Mouse (Mus musculus) midbrain, embryonic 15.5 days (tissue): ENCODE measurements at regions not wholly inside any gene's neighbourhood (a gene's known extent, or its start where the extent isn't known, plus 50 kb on each side); places are given as distances from the start of the nearest gene placed in this dataset.

Experiments used
- ATAC-seq: fragments of 200-750 bp; cut with Nextera tagmentation; replicated peaks from 2 replicates; pipeline ENCODE4 v1.8.0; 2017; ENCODE audit warnings: moderate TSS enrichment
- H3K27ac ChIP-seq: fragments of 300-500 bp; sonication (generic); 2 replicates; pipeline ENCODE4 v1.5.1; 2015; ENCODE audit warnings: mild to moderate bottlenecking, inconsistent platforms
- H3K27me3 ChIP-seq: fragments of 300-500 bp; sonication (generic); replicated peaks from 2 replicates; pipeline ENCODE4 v1.6.1; 2015; ENCODE audit warnings: inconsistent platforms
- H3K36me3 ChIP-seq: fragments of 300-500 bp; sonication (generic); replicated peaks from 2 replicates; pipeline ENCODE4 v1.6.1; 2015; ENCODE audit warnings: inconsistent platforms
- H3K4me1 ChIP-seq: fragments of 300-500 bp; sonication (generic); 2 replicates; pipeline ENCODE4 v1.6.1; 2015; ENCODE audit warnings: inconsistent platforms
- H3K4me2 ChIP-seq: fragments of 300-500 bp; sonication (generic); 2 replicates; pipeline ENCODE4 v1.6.1; 2015; ENCODE audit warnings: inconsistent platforms, mild to moderate bottlenecking, moderate library complexity
- H3K4me3 ChIP-seq: fragments of 300-500 bp; sonication (generic); 2 replicates; pipeline ENCODE4 v1.5.1; 2015; ENCODE audit warnings: mild to moderate bottlenecking, inconsistent platforms
- H3K9ac ChIP-seq: fragments of 300-500 bp; sonication (generic); 2 replicates; pipeline ENCODE4 v1.6.1; 2015; ENCODE audit warnings: mild to moderate bottlenecking, inconsistent platforms
- H3K9me3 ChIP-seq: fragments of 300-500 bp; sonication (generic); 2 replicates; pipeline ENCODE4 v1.6.1; 2016; ENCODE audit warnings: inconsistent platforms
- WGBS: fragments of 180-500 bp; shearing (Covaris S2); methylation state at CpG from one replicate; pipeline ENCODE4 v1.1.7; 2015; ENCODE audit warnings: mixed read lengths; 5-methylcytosine and 5-hydroxymethylcytosine counted together

DNA sequence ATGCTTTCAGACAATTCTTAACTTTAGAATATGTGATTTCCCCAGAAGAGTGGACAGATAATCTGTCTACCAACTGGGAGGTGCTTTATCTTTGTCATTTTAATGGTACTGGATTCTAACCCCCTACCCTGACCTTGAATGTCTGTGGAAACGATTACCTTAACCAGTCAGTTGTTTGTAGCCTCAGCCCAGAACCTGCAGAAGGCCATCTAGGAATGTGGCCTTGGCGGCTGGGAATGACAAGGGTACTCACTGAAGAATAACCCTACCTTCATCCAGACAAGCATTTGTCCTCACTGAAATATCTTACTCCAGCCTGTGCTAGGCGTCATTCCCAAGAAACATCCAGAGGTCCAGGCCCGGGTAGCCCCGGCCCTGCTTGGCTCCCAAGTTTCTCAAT lies 337.1 kb upstream of the Trpc7 start:
- 91% methylated on average over 5 of the region's 5 CpGs for WGBS
- Histone ChIP-seq H3K4me2 (no peak overlapping the region), H3K9ac (no peak overlapping the region), H3K27me3 (no peaks in the 10 kb centered on the region), H3K4me1 (peaks cover 6% of the 10 kb centered on the region; the same call in 1 of the 2 replicates), H3K9me3 (no peaks in the 10 kb centered on the region), H3K36me3 (no peaks in the 10 kb centered on the region), H3K27ac (no peak overlapping the region), H3K4me3 (no peak overlapping the region)
- ATAC-seq, result no peak

DNA sequence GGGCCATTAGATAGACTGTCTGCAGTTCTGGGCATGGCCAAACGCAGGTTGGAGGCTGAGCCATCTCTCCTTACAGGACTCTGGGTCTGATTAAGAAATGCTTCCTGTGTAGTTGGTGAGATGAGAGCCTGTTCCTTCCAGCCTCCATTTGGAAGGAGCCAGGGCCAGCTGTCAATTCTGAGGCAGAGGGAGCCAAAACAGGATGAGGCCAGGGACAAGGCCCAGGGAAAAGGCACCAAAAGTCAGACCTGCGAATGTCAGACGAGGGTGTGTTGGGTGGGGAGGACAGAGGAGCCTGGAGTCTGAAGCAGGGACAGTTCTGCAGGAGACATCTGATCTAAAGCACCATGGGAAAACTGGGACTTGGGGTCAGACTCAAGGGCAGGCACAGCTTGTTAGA lies 335.9 kb upstream of the Trpc7 start:
- no peak overlapping the region for H3K4me2 ChIP-seq
- H3K27me3 ChIP-seq, result no peaks in the 10 kb centered on the region
- ATAC-seq, result no peak
- WGBS, result 79% methylated on average over 3 of the region's 3 CpGs
- no peaks in the 10 kb centered on the region for H3K9me3 ChIP-seq
- no peak overlapping the region for H3K27ac ChIP-seq
- no peak overlapping the region for H3K9ac ChIP-seq
- no peak overlapping the region for H3K4me3 ChIP-seq
- no peaks in the 10 kb centered on the region for H3K36me3 ChIP-seq
- peaks cover 1% of the 10 kb centered on the region; the same call in 1 of the 2 replicates for H3K4me1 ChIP-seq

GRCm38 (mm10) chr13:57230253-57230652 lies 334.5 kb upstream of the Trpc7 start:
- Histone ChIP-seq H3K9ac (no peak overlapping the region), H3K9me3 (no peaks in the 10 kb centered on the region), H3K36me3 (no peaks in the 10 kb centered on the region), H3K4me3 (no peak overlapping the region), H3K4me2 (no peak overlapping the region), H3K27ac (no peak overlapping the region), H3K27me3 (no peaks in the 10 kb centered on the region), H3K4me1 (no peaks in the 10 kb centered on the region)
- ATAC-seq, result no peak
- 58% methylated on average over 4 of the region's 4 CpGs for WGBS

DNA sequence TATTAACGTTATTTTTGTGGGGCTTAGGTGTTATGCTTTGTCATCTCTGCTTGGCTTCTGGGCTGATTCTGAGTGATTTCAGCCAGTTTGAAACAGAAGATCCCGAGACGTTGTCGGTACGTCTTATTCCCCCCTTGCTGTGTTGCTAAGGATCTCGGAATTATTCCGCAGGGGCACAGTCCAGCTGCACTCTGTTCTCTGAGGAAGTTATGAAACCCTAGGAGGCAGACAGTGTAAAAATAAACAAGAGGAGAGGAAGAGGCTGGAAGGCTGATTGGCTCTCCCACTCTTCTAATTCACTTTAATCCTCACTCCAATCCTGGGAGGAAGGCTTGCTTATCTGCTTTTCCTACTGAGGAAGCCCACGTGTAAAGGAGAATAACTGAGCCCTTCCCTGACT lies 325.3 kb upstream of the Trpc7 start:
- Histone ChIP-seq H3K27me3 (no peaks in the 10 kb centered on the region), H3K9me3 (no peaks in the 10 kb centered on the region), H3K4me2 (no peak overlapping the region), H3K4me1 (peaks cover 5% of the 10 kb centered on the region; the same call in 1 of the 2 replicates), H3K36me3 (no peaks in the 10 kb centered on the region), H3K9ac (no peak overlapping the region), H3K27ac (no peak overlapping the region), H3K4me3 (no peak overlapping the region)
- no peak for ATAC-seq
- WGBS, result 48% methylated on average over 8 of the region's 8 CpGs

GRCm38 (mm10) chr13:57216161-57216560 lies 320.4 kb upstream of the Trpc7 start:
- 9% methylated on average over 7 of the region's 7 CpGs for WGBS
- ATAC-seq, result no peak

GRCm38 (mm10) chr13:57212251-57212650 lies 316.5 kb upstream of the Trpc7 start:
- H3K4me3 ChIP-seq, result no peak overlapping the region
- no peak overlapping the region for H3K9ac ChIP-seq
- ATAC-seq, result no peak
- no peaks in the 10 kb centered on the region for H3K36me3 ChIP-seq
- no peak overlapping the region for H3K4me2 ChIP-seq
- no peak overlapping the region for H3K27ac ChIP-seq
- WGBS, result 89% methylated on average over 1 of the region's 1 CpGs
- no peaks in the 10 kb centered on the region for H3K9me3 ChIP-seq
- no peaks in the 10 kb centered on the region for H3K27me3 ChIP-seq
- peaks cover 13% of the 10 kb centered on the region; the same call in 1 of the 2 replicates for H3K4me1 ChIP-seq

More at GRCm38 (mm10) chr13:57216161-57216560, 320.4 kb upstream of the Trpc7 start:
- H3K4me3 ChIP-seq, result no peak overlapping the region
- H3K9me3 ChIP-seq, result no peaks in the 10 kb centered on the region
- no peaks in the 10 kb centered on the region for H3K27me3 ChIP-seq
- H3K27ac ChIP-seq, result no peak overlapping the region
- peaks cover 13% of the 10 kb centered on the region; the same call in 1 of the 2 replicates for H3K4me1 ChIP-seq
- no peak overlapping the region for H3K9ac ChIP-seq
- no peaks in the 10 kb centered on the region for H3K36me3 ChIP-seq
- H3K4me2 ChIP-seq, result no peak overlapping the region

DNA sequence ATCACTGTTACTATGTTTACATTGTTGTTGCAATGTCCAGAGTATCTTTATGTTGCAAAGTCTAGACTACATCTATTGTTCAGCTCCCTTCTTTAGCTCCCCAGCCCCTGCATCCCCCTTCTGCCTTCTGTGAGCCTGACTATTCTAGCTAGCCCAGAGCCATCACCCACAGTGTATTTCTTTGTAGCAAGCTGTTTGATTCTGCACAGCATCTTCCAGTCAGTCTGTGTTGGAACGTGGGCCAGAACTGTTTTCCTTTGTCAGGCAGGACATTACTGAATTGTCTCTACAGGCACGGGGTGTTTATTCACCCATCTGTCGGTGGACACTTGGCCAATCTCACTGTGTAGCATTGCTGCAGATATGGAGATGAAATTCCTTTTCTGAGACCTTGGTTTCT lies 295.4 kb upstream of the Trpc7 start:
- Histone ChIP-seq H3K4me3 (no peak overlapping the region), H3K9ac (no peak overlapping the region), H3K9me3 (no peaks in the 10 kb centered on the region), H3K4me1 (no peaks in the 10 kb centered on the region), H3K36me3 (no peaks in the 10 kb centered on the region), H3K27ac (no peak overlapping the region), H3K27me3 (no peaks in the 10 kb centered on the region), H3K4me2 (no peak overlapping the region)
- ATAC-seq, result no peak
- WGBS, result 44% methylated on average over 3 of the region's 3 CpGs

DNA sequence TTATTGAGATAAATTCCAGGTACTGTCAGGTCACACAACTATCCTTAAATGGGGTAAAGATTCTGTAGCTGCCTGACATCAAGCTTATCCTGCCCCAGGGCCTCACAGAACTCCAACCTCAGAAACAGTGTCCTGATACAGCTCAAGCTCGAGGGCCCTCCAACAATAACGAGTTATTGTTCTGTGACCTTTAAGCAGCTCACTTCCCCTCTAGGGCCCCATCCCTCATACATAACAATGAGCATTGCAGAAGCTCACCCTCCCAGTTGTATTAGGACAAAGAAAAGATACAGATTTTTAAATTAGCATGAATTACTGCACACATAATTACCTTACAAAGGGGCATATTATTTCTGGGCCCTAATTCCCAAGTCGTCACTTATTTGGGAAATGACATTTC lies 293.5 kb upstream of the Trpc7 start:
- no peaks in the 10 kb centered on the region for H3K27me3 ChIP-seq
- WGBS, result 14% methylated on average over 3 of the region's 3 CpGs
- no peak for ATAC-seq
- H3K4me3 ChIP-seq, result no peak overlapping the region
- no peaks in the 10 kb centered on the region for H3K36me3 ChIP-seq
- H3K4me1 ChIP-seq, result no peaks in the 10 kb centered on the region
- no peak overlapping the region for H3K9ac ChIP-seq
- no peak overlapping the region for H3K4me2 ChIP-seq
- H3K9me3 ChIP-seq, result no peaks in the 10 kb centered on the region
- no peak overlapping the region for H3K27ac ChIP-seq

GRCm38 (mm10) chr13:57186168-57186567 lies 290.4 kb upstream of the Trpc7 start:
- ATAC-seq, result no peak
- no peaks in the 10 kb centered on the region for H3K9me3 ChIP-seq
- H3K36me3 ChIP-seq, result no peaks in the 10 kb centered on the region
- H3K27me3 ChIP-seq, result no peaks in the 10 kb centered on the region
- no peaks in the 10 kb centered on the region for H3K4me1 ChIP-seq
- H3K4me3 ChIP-seq, result no peak overlapping the region
- WGBS, result 84% methylated on average over 2 of the region's 2 CpGs
- H3K9ac ChIP-seq, result no peak overlapping the region
- H3K4me2 ChIP-seq, result no peak overlapping the region
- H3K27ac ChIP-seq, result no peak overlapping the region

GRCm38 (mm10) chr13:57170180-57170579 lies 274.4 kb upstream of the Trpc7 start:
- Histone ChIP-seq H3K4me2 (no peak overlapping the region), H3K9ac (no peak overlapping the region), H3K4me1 (no peaks in the 10 kb centered on the region), H3K27ac (no peak overlapping the region), H3K9me3 (no peaks in the 10 kb centered on the region), H3K27me3 (no peaks in the 10 kb centered on the region), H3K36me3 (no peaks in the 10 kb centered on the region), H3K4me3 (no peak overlapping the region)
- ATAC-seq, result no peak
- 57% methylated on average over 3 of the region's 3 CpGs for WGBS

DNA sequence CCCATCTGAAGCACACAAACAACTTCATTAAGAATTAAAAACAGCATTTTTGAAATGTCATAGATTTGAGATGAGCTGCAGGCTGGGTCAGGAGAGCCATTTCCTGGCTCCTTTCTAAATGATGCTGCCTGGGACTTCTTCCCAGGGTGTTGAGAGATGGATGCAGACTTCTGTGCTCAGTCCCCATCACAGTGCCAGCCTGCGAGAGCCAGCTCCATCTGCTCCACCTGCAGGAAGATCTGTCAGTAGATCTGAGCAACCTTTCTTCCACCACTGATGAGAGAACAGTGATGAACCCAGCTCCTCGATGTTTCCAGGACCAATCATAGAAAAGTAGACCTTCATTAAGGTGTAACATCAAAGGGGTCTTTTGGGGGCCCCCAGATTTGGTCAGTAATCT lies 273.8 kb upstream of the Trpc7 start:
- Histone ChIP-seq H3K27ac (no peak overlapping the region), H3K4me3 (no peak overlapping the region), H3K4me2 (no peak overlapping the region), H3K9ac (no peak overlapping the region), H3K27me3 (no peaks in the 10 kb centered on the region), H3K9me3 (no peaks in the 10 kb centered on the region), H3K4me1 (no peaks in the 10 kb centered on the region), H3K36me3 (no peaks in the 10 kb centered on the region)
- WGBS, result 88% methylated on average over 2 of the region's 2 CpGs
- no peak for ATAC-seq

GRCm38 (mm10) chr13:57165367-57165766 lies 269.6 kb upstream of the Trpc7 start:
- Histone ChIP-seq H3K9ac (no peak overlapping the region), H3K27ac (no peak overlapping the region), H3K4me2 (no peak overlapping the region), H3K9me3 (no peaks in the 10 kb centered on the region), H3K27me3 (no peaks in the 10 kb centered on the region), H3K36me3 (no peaks in the 10 kb centered on the region), H3K4me1 (no peaks in the 10 kb centered on the region), H3K4me3 (no peak overlapping the region)
- WGBS, result 84% methylated on average over 2 of the region's 2 CpGs
- no peak for ATAC-seq

DNA sequence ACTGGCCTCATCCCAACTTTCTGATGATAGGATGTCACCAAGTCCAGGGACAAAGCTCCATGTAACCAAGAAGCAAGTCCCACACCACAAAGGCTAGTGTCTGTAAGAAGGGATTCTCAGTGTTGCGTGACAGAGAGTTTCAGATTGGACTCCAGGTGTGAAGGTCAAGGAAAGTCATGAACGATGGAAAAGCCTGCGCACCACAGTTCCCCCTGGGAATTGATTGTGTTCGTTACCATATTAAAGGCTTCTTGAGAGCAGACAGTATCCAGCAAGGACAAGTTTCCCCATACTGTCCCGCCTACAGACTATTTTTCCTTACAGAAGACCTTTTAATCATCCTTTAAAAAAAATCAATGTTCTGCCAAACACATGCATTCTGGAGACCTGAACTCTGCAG lies 257.0 kb upstream of the Trpc7 start:
- Histone ChIP-seq H3K27me3 (no peaks in the 10 kb centered on the region), H3K9me3 (no peaks in the 10 kb centered on the region), H3K4me2 (no peak overlapping the region), H3K4me3 (no peak overlapping the region), H3K36me3 (no peaks in the 10 kb centered on the region), H3K27ac (no peak overlapping the region), H3K4me1 (peaks cover 7% of the 10 kb centered on the region), H3K9ac (no peak overlapping the region)
- no peak for ATAC-seq
- WGBS, result 63% methylated on average over 5 of the region's 5 CpGs
